Mouse (Mus musculus): ENCODE results near the gene Tlx3.

- TF ChIP-seq CTCF (IDR thresholded peaks at IDR 0.05; ENCODE audit: extremely low read depth, insufficient read depth, insufficient read length, insufficient replicate concordance) (no peak), POLR2A (IDR thresholded peaks at IDR 0.05; ENCODE audit: low read depth, low read length) (no peak)
Measured at GRCm38 (mm10) chr11:33232056-33232455, 28.7 kb upstream of the Tlx3 start.

Data from spleen, adult 2 months (tissue).